Mouse (Mus musculus): ENCODE data around the gene Ttc4.
A peak's percentile ranks its signal among the peaks of the same experiment; 100 is the strongest.

Ttc4 gene

GRCm38 (mm10) chr4:106614180-106614797, 64.5 kb downstream of the Ttc4 start:
- DNase-seq (ENCODE audit: low read depth), result peak; percentile 78

- peak; percentile 16 for DNase-seq (ENCODE audit: low read depth)
Observed at GRCm38 (mm10) chr4:106613560-106613959, 65.2 kb downstream of the Ttc4 start.

GRCm38 (mm10) chr4:106613105-106613504, 65.6 kb downstream of the Ttc4 start:
- no peak for DNase-seq (ENCODE audit: low read depth)
